Mouse (Mus musculus): Measurements from ENCODE around the gene Frmd5. TPM values are rescaled to one million over a fixed set of nuclear protein-coding genes. Genes with fewer than 3 reads are reported as not detected.
"Not testable (repeated sequence)": the region's sequence is repeated elsewhere in the genome, so short reads cannot be mapped to it uniquely, and the experiment has no call there.

Gene Frmd5
- polyA plus RNA-seq, 1 experiment, result 1.4 TPM

- TF ChIP-seq POLR2A (IDR thresholded peaks at IDR 0.05; ENCODE audit: low read depth, low read length), result no peak
- TF ChIP-seq CTCF (IDR thresholded peaks at IDR 0.05; ENCODE audit: extremely low read depth, insufficient read length, insufficient replicate concordance, low read depth, low read length), result no peak
- Histone ChIP-seq H3K4me3 (ENCODE audit: low read depth, low read length) (no peak overlapping the region), H3K4me1 (ENCODE audit: control insufficient read depth, insufficient read depth, insufficient read length, low read length) (no peaks in the 10 kb centered on the region), H3K27me3 (ENCODE audit: control insufficient read depth, insufficient read depth, low read length) (no peaks in the 10 kb centered on the region), H3K27ac (ENCODE audit: insufficient read depth, low read depth, low read length) (no peak overlapping the region), H3K36me3 (ENCODE audit: control insufficient read depth, insufficient read depth, low read length) (peaks cover 5% of the 10 kb centered on the region)
- WGBS, result 29% methylated on average over 2 of the region's 2 CpGs
Measured at GRCm38 (mm10) chr2:121522006-121522405, 284.9 kb downstream of the Frmd5 start.

GRCm38 (mm10) chr2:121518711-121519110 is 288.2 kb downstream of the Frmd5 start:
- WGBS, result 90% methylated on average over 4 of the region's 4 CpGs
- H3K4me3 ChIP-seq (ENCODE audit: low read depth, low read length), result not testable (repeated sequence)

DNA sequence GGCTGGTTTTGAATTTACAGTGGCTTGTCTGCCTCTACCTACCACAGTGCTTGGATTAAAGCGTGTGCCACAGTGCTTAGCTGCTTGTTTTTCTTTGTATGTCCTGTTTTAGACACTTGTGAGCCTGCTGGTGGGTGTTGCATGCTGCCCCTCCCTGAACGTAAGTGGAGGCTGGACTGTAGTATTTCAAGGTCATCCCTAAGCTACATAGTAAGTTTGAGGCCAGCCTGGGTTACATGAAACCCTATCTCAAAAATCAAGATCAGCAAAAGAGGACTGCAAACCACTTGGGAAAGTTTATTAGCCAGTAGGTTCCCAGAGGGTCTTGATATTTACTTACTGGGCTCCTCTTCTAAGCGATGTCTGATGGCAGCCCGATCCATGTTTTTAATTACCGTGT is 288.8 kb downstream of the Frmd5 start:
- 83% methylated on average over 5 of the region's 5 CpGs for WGBS
- H3K27ac ChIP-seq (ENCODE audit: insufficient read depth, low read depth, low read length), result no peak overlapping the region
- H3K27me3 ChIP-seq (ENCODE audit: control insufficient read depth, insufficient read depth, low read length), result no peaks in the 10 kb centered on the region
- no peaks in the 10 kb centered on the region for H3K4me1 ChIP-seq (ENCODE audit: control insufficient read depth, insufficient read depth, insufficient read length, low read length)
- peaks cover 7% of the 10 kb centered on the region; the same call in 1 of the 2 replicates for H3K36me3 ChIP-seq (ENCODE audit: control insufficient read depth, insufficient read depth, low read length)
- no peak overlapping the region for H3K4me3 ChIP-seq (ENCODE audit: low read depth, low read length)
- TF ChIP-seq CTCF (IDR thresholded peaks at IDR 0.05; ENCODE audit: extremely low read depth, insufficient read length, insufficient replicate concordance, low read depth, low read length) (no peak), POLR2A (IDR thresholded peaks at IDR 0.05; ENCODE audit: low read depth, low read length) (no peak)

More at GRCm38 (mm10) chr2:121518711-121519110, 288.2 kb downstream of the Frmd5 start:
- not testable (repeated sequence) for H3K27me3 ChIP-seq (ENCODE audit: control insufficient read depth, insufficient read depth, low read length); H3K4me1 ChIP-seq (ENCODE audit: control insufficient read depth, insufficient read depth, insufficient read length, low read length); H3K27ac ChIP-seq (ENCODE audit: insufficient read depth, low read depth, low read length); H3K36me3 ChIP-seq (ENCODE audit: control insufficient read depth, insufficient read depth, low read length)

DNA sequence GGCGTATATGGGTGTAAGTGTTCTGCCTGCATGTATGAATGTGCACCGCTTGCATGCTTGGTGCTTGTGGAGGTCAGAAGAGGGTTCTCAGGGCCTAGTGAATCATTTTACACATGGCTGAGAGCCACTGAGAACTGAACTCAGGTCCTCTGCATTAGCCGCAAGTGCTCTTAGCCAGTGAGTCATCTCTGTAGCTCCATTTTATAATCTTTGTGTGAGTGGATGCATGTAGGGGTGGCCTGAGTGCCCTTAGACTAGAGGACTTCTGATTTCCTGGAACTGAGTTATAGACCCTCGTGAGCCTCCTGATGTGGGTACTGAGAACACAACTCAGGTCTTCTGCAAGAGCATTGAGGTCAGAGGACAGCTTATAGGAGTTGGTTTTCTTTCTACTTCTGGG is 292.7 kb downstream of the Frmd5 start:
- Histone ChIP-seq H3K4me1 (ENCODE audit: control insufficient read depth, insufficient read depth, insufficient read length, low read length) (no peaks in the 10 kb centered on the region; the same call in 1 of the 2 replicates), H3K4me3 (ENCODE audit: low read depth, low read length) (no peak overlapping the region), H3K27ac (ENCODE audit: insufficient read depth, low read depth, low read length) (no peak overlapping the region), H3K36me3 (ENCODE audit: control insufficient read depth, insufficient read depth, low read length) (peaks cover 7% of the 10 kb centered on the region; the same call in 1 of the 2 replicates), H3K27me3 (ENCODE audit: control insufficient read depth, insufficient read depth, low read length) (no peaks in the 10 kb centered on the region)
- WGBS, result 91% methylated on average over 4 of the region's 4 CpGs
- TF ChIP-seq CTCF (IDR thresholded peaks at IDR 0.05; ENCODE audit: extremely low read depth, insufficient read length, insufficient replicate concordance, low read depth, low read length) (no peak), POLR2A (IDR thresholded peaks at IDR 0.05; ENCODE audit: low read depth, low read length) (no peak)

DNA sequence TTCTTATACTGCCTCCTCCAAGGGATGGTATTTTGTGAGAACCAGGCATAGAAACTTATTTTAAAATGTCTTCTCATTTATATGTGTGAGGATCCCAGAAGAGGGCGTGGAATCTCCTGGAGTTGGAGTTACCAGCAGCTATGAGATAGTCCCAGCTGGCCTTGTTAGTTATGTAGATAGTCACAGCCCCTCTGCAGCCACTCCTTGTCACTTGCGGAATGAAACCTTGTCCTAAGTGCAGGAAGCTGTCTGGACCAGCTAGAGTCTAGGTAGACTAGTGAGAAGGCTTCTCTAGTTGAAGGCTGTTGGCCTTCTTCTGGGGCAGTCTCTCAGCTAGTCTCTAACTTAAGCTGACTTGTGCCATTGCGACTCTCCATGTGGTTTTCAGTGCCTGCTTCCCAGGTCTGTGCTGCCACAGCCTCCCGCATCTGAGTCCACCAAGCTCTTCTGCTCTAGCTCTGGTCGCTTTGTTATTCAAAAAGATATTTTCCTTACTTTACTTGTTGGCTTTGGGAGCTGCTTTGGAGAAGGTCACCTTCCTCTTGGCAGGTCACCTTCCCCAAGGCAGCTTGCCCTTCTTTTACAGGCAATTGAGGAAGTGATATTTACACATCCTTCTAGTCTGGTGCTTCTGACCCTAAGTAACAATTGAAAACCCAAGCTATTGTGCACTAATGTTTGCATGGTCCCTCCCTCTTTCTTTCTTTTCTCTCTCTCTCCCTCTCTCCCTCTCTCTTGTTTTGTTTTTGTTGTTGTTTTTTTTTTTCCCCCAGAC is 293.7 kb downstream of the Frmd5 start:
- H3K27ac ChIP-seq (ENCODE audit: insufficient read depth, low read depth, low read length); H3K27me3 ChIP-seq (ENCODE audit: control insufficient read depth, insufficient read depth, low read length); H3K4me1 ChIP-seq (ENCODE audit: control insufficient read depth, insufficient read depth, insufficient read length, low read length); H3K4me3 ChIP-seq (ENCODE audit: low read depth, low read length); H3K36me3 ChIP-seq (ENCODE audit: control insufficient read depth, insufficient read depth, low read length): not testable (repeated sequence)
- WGBS, result 92% methylated on average over 5 of the region's 5 CpGs

GRCm38 (mm10) chr2:121511401-121511800 is 295.5 kb downstream of the Frmd5 start:
- H3K4me3 ChIP-seq (ENCODE audit: low read depth, low read length), result no peak overlapping the region
- H3K27ac ChIP-seq (ENCODE audit: insufficient read depth, low read depth, low read length), result no peak overlapping the region
- H3K36me3 ChIP-seq (ENCODE audit: control insufficient read depth, insufficient read depth, low read length), result peaks cover 7% of the 10 kb centered on the region; the same call in 1 of the 2 replicates
- H3K4me1 ChIP-seq (ENCODE audit: control insufficient read depth, insufficient read depth, insufficient read length, low read length), result peaks cover 3% of the 10 kb centered on the region
- no peaks in the 10 kb centered on the region for H3K27me3 ChIP-seq (ENCODE audit: control insufficient read depth, insufficient read depth, low read length)
- TF ChIP-seq CTCF (IDR thresholded peaks at IDR 0.05; ENCODE audit: extremely low read depth, insufficient read length, insufficient replicate concordance, low read depth, low read length) (no peak), POLR2A (IDR thresholded peaks at IDR 0.05; ENCODE audit: low read depth, low read length) (no peak)
- 85% methylated on average over 8 of the region's 8 CpGs for WGBS

DNA sequence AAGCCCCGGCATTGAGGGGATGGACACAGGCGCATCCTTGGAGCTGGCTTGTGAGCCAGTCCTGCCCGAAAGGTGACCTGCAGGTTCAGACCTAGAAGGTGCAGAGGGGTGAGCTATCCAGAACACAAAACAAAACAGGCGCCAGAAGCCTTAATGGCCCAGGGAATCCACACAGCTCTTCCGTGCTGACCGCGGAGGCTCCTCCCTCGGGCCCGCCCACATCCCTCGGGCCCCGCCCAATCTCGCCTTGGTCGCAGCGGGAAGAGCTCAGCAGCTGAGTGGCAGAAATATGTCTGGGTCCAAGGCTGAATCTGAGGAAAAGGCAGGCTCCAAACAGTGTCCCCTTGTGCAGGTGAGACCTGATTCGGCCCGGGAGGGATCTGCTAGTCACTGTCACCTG is 297.3 kb downstream of the Frmd5 start:
- Histone ChIP-seq H3K4me3 (ENCODE audit: low read depth, low read length) (peak overlapping the region; percentile 68), H3K27ac (ENCODE audit: insufficient read depth, low read depth, low read length) (no peak overlapping the region), H3K36me3 (ENCODE audit: control insufficient read depth, insufficient read depth, low read length) (peaks cover 6% of the 10 kb centered on the region; the same call in 1 of the 2 replicates), H3K4me1 (ENCODE audit: control insufficient read depth, insufficient read depth, insufficient read length, low read length) (peaks cover 3% of the 10 kb centered on the region), H3K27me3 (ENCODE audit: control insufficient read depth, insufficient read depth, low read length) (no peaks in the 10 kb centered on the region)
- WGBS, result 18% methylated on average over 16 of the region's 16 CpGs
- TF ChIP-seq POLR2A (IDR thresholded peaks at IDR 0.05; ENCODE audit: low read depth, low read length) (peak; percentile 25; the same call in 1 of the 2 replicates), CTCF (IDR thresholded peaks at IDR 0.05; ENCODE audit: extremely low read depth, insufficient read length, insufficient replicate concordance, low read depth, low read length) (no peak)
